Mouse (Mus musculus) A20 (cell line): ENCODE measurements around the gene Cemip.
"Not testable (repeated sequence)": the region's sequence is repeated elsewhere in the genome, so short reads cannot be mapped to it uniquely, and the experiment has no call there.

ENCODE experiments used
- DNase-seq: peaks from one replicate; pipeline ENCODE4 v3.0.0-alpha.2; 2011; ENCODE audit warnings: low read depth, low spot score

The Cemip gene

DNA sequence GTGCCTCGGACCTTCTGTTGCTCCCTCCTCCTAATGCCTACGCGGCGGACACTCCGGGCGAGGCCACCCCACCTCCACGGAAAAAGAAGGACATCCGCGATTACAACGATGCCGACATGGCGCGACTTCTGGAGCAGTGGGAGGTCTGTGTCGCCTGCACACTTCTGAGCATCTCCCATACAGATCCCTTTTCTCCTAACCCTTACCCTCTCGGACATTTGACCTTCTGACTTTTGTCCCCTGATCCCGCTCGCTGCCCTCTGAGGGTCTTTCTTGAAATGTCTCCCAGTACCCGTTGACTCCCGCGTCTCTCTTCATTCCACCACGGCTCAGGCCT is 194.0 kb downstream of the Cemip start:
- DNase-seq: no peak

GRCm38 (mm10) chr7:83891433-83892332 is 194.6 kb downstream of the Cemip start:
- DNase-seq: peak; percentile 100

DNA sequence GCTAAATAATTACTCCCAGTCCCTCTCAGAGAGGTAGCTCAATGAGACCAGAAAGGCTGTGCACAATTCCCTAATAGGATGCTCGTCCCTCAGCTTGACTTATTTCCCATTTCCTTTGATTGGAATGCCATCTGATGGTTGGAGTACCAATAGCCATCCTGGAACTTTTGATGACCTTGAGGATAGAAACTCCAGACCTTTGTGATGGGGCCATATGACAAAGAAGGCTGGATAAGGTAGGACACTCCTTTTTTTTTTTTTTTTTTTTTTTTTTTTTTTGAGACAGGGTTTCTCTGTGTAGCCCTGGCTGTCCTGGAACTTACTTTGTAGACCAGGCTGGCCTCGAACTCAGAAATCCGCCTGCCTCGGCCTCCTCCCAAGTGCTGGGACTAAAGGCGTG is 196.4 kb downstream of the Cemip start:
- not testable (repeated sequence) for DNase-seq

- no peak for DNase-seq
Observed at GRCm38 (mm10) chr7:83889383-83889782, 196.9 kb downstream of the Cemip start.

- DNase-seq: peak; percentile 65
Observed at GRCm38 (mm10) chr7:83886366-83887129, 199.8 kb downstream of the Cemip start.

DNA sequence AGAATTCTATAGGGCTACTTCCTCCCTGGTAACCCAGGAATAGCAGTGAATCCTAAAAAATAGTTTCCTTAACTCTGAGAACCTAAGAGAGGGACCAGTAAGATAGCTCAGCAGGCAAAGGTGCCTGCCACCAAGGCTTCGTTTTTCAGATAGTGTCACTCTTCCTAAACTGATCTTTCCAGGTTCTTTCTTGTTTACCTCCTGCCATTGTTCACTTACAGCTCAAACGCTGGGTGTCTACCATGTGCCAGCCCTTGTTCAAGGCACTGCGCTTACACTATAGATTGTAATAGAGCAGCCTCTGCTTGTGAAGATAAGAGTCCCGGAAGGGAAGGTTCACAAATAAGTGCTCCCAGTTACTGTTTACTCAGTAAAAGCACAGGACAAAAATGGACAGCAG is 200.5 kb downstream of the Cemip start:
- DNase-seq: no peak

- DNase-seq: peak; percentile 17
Observed at GRCm38 (mm10) chr7:83884921-83885532, 201.3 kb downstream of the Cemip start.

- DNase-seq: peak; percentile 93
Observed at GRCm38 (mm10) chr7:83884021-83884658, 202.2 kb downstream of the Cemip start, which contains the start of the genes Tlnrd1 and Mesd. Tlnrd1 (minus strand) TSS chr7:83884305. Mesd (plus strand) TSS chr7:83884466.

DNA sequence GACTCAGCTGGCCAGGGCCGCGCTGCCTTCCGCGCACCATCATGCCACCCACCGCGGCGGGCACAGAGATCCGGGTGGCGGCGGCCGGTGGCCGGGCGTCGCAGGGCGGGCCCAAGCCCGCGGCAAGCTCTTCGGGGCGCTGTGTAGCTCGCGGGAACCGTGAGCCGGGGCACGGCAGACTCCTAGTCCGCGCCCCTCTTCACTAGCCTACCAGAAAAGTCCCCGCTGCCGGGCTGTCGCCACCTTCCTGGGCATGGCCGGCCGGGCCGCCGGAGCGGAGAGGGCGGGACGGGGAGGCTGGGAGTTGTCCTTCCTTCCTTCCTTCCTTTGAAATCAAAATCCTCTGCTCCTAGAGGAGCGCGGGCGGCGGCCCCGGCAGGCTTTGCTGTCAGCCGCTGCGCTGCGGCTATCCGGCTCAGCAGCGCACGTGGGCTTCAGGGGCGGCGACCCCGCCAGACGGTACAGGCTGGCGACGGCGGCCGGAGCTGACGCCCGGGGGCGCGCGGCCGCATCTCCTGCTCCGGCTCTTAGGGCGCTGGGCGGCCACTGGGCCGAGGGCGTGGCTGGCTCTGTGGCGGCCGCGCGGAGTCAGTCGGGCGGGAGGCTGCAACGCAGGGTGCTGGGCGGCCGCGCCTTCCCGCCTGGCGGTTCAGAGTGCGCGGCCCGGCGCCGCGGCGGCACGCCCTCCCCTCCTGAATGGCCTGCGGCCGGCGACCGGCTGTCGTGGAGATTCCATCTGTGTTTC is 202.9 kb downstream of the Cemip start:
- DNase-seq: peak; percentile 87
